Mouse (Mus musculus): ENCODE results near the gene Gna13. TPM values are rescaled to one million over a fixed set of nuclear protein-coding genes. Genes with fewer than 3 reads are reported as not detected.

The Gna13 gene
- polyA plus RNA-seq, 1 experiment from 2014 or later: 52.2 TPM

GRCm38 (mm10) chr11:109414802-109415201 is 52.2 kb downstream of the Gna13 start:
- WGBS (ENCODE audit: missing documents): 54% methylated on average over 5 of the region's 5 CpGs
- peak overlapping the region; percentile 46 for H3K27ac ChIP-seq
- no peak overlapping the region for H3K4me3 ChIP-seq (ENCODE audit: inconsistent target)
- H3K36me3 ChIP-seq (ENCODE audit: inconsistent target): no peaks in the 10 kb centered on the region
- peaks cover 12% of the 10 kb centered on the region for H3K79me2 ChIP-seq (ENCODE audit: inconsistent target)

- H3K79me2 ChIP-seq (ENCODE audit: inconsistent target): peaks cover 12% of the 10 kb centered on the region
- H3K36me3 ChIP-seq (ENCODE audit: inconsistent target): no peaks in the 10 kb centered on the region
- no peak overlapping the region for H3K4me3 ChIP-seq (ENCODE audit: inconsistent target)
- WGBS (ENCODE audit: missing documents): 84% methylated on average over 8 of the region's 8 CpGs
- H3K27ac ChIP-seq: peak overlapping the region; percentile 95
Measured at GRCm38 (mm10) chr11:109416709-109417420, 54.2 kb downstream of the Gna13 start.

GRCm38 (mm10) chr11:109417472-109418040 is 54.9 kb downstream of the Gna13 start:
- WGBS (ENCODE audit: missing documents): 14% methylated on average over 9 of the region's 9 CpGs
- peak overlapping the region; percentile 8; the same call in 1 of the 2 replicates for H3K4me3 ChIP-seq (ENCODE audit: inconsistent target)
- H3K27ac ChIP-seq: peak overlapping the region; percentile 95
- no peaks in the 10 kb centered on the region for H3K36me3 ChIP-seq (ENCODE audit: inconsistent target)
- H3K79me2 ChIP-seq (ENCODE audit: inconsistent target): peaks cover 12% of the 10 kb centered on the region

- peaks cover 12% of the 10 kb centered on the region for H3K79me2 ChIP-seq (ENCODE audit: inconsistent target)
- H3K27ac ChIP-seq: peak overlapping the region; percentile 79
- H3K4me3 ChIP-seq (ENCODE audit: inconsistent target): no peak overlapping the region
- WGBS (ENCODE audit: missing documents): 45% methylated on average over 4 of the region's 4 CpGs
- no peaks in the 10 kb centered on the region for H3K36me3 ChIP-seq (ENCODE audit: inconsistent target)
Measured at GRCm38 (mm10) chr11:109419461-109419860, 56.8 kb downstream of the Gna13 start.

- H3K4me3 ChIP-seq (ENCODE audit: inconsistent target): peak overlapping the region; percentile 5; the same call in 1 of the 2 replicates
- 4% methylated on average over 16 of the region's 16 CpGs for WGBS (ENCODE audit: missing documents)
- H3K36me3 ChIP-seq (ENCODE audit: inconsistent target): no peaks in the 10 kb centered on the region
- H3K79me2 ChIP-seq (ENCODE audit: inconsistent target): peaks cover 12% of the 10 kb centered on the region
- peak overlapping the region; percentile 79 for H3K27ac ChIP-seq
Measured at GRCm38 (mm10) chr11:109419961-109420566, 57.4 kb downstream of the Gna13 start.

- H3K4me3 ChIP-seq (ENCODE audit: inconsistent target): peak overlapping the region; percentile 5; the same call in 1 of the 2 replicates
- 23% methylated on average over 14 of the region's 14 CpGs for WGBS (ENCODE audit: missing documents)
- H3K79me2 ChIP-seq (ENCODE audit: inconsistent target): peaks cover 12% of the 10 kb centered on the region
- H3K36me3 ChIP-seq (ENCODE audit: inconsistent target): no peaks in the 10 kb centered on the region
- peak overlapping the region; percentile 79 for H3K27ac ChIP-seq
Measured at GRCm38 (mm10) chr11:109420567-109420962, 57.9 kb downstream of the Gna13 start.

- 53% methylated on average over 5 of the region's 5 CpGs for WGBS (ENCODE audit: missing documents)
- H3K79me2 ChIP-seq (ENCODE audit: inconsistent target): peaks cover 12% of the 10 kb centered on the region
Measured at GRCm38 (mm10) chr11:109421205-109421604, 58.6 kb downstream of the Gna13 start.

GRCm38 (mm10) chr11:109422263-109422662 is 59.6 kb downstream of the Gna13 start:
- no peak overlapping the region for H3K27ac ChIP-seq
- H3K36me3 ChIP-seq (ENCODE audit: inconsistent target): no peaks in the 10 kb centered on the region
- no peak overlapping the region for H3K4me3 ChIP-seq (ENCODE audit: inconsistent target)
- WGBS (ENCODE audit: missing documents): 95% methylated on average over 4 of the region's 4 CpGs
- H3K79me2 ChIP-seq (ENCODE audit: inconsistent target): peaks cover 20% of the 10 kb centered on the region

More at GRCm38 (mm10) chr11:109421205-109421604, 58.6 kb downstream of the Gna13 start:
- peak overlapping the region; percentile 79; the same call in 1 of the 2 replicates for H3K27ac ChIP-seq
- no peak overlapping the region for H3K4me3 ChIP-seq (ENCODE audit: inconsistent target)
- H3K36me3 ChIP-seq (ENCODE audit: inconsistent target): no peaks in the 10 kb centered on the region

- 67% methylated on average over 1 of the region's 1 CpGs for WGBS (ENCODE audit: missing documents)
- Histone ChIP-seq H3K4me3 (ENCODE audit: inconsistent target) (no peak overlapping the region), H3K27ac (no peak overlapping the region)
Measured at GRCm38 (mm10) chr11:109423294-109423693, 60.7 kb downstream of the Gna13 start.

GRCm38 (mm10) chr11:109425392-109426271 is 63.0 kb downstream of the Gna13 start, which contains the start of gene Amz2:
Gene Amz2, plus strand, starts transcription at chr11:109425946.
- H3K36me3 ChIP-seq (ENCODE audit: inconsistent target): peaks cover 19% of the 10 kb centered on the region
- peak within 1 kb of the TSS; percentile 81 for H3K27ac ChIP-seq
- H3K79me2 ChIP-seq (ENCODE audit: inconsistent target): peaks cover 11% of the 10 kb centered on the region; the same call in 1 of the 2 replicates
- H3K4me3 ChIP-seq (ENCODE audit: inconsistent target): peak within 1 kb of the TSS; percentile 78
- WGBS (ENCODE audit: missing documents): under 1% methylated on average over 64 of the region's 65 CpGs

More at GRCm38 (mm10) chr11:109423294-109423693, 60.7 kb downstream of the Gna13 start:
- Histone ChIP-seq H3K36me3 (ENCODE audit: inconsistent target) (no peaks in the 10 kb centered on the region), H3K79me2 (ENCODE audit: inconsistent target) (peaks cover 21% of the 10 kb centered on the region)

- H3K4me3 ChIP-seq (ENCODE audit: inconsistent target): peak overlapping the region; percentile 78
- H3K36me3 ChIP-seq (ENCODE audit: inconsistent target): peaks cover 22% of the 10 kb centered on the region
- peaks cover 11% of the 10 kb centered on the region; the same call in 1 of the 2 replicates for H3K79me2 ChIP-seq (ENCODE audit: inconsistent target)
- 0% methylated on average over 11 of the region's 11 CpGs for WGBS (ENCODE audit: missing documents)
- peak overlapping the region; percentile 81 for H3K27ac ChIP-seq
Measured at GRCm38 (mm10) chr11:109426272-109426586, 63.6 kb downstream of the Gna13 start.

- peaks cover 11% of the 10 kb centered on the region; the same call in 1 of the 2 replicates for H3K79me2 ChIP-seq (ENCODE audit: inconsistent target)
- 91% methylated on average over 5 of the region's 5 CpGs for WGBS (ENCODE audit: missing documents)
- H3K27ac ChIP-seq: no peak overlapping the region
Measured at GRCm38 (mm10) chr11:109427353-109427752, 64.7 kb downstream of the Gna13 start.

GRCm38 (mm10) chr11:109434233-109434798 is 71.7 kb downstream of the Gna13 start:
- no peak overlapping the region for H3K27ac ChIP-seq
- no peaks in the 10 kb centered on the region for H3K79me2 ChIP-seq (ENCODE audit: inconsistent target)
- 76% methylated on average over 16 of the region's 16 CpGs for WGBS (ENCODE audit: missing documents)
- peaks cover 28% of the 10 kb centered on the region for H3K36me3 ChIP-seq (ENCODE audit: inconsistent target)
- H3K4me3 ChIP-seq (ENCODE audit: inconsistent target): no peak overlapping the region

More at GRCm38 (mm10) chr11:109427353-109427752, 64.7 kb downstream of the Gna13 start:
- H3K4me3 ChIP-seq (ENCODE audit: inconsistent target): no peak overlapping the region
- peaks cover 22% of the 10 kb centered on the region for H3K36me3 ChIP-seq (ENCODE audit: inconsistent target)

- H3K79me2 ChIP-seq (ENCODE audit: inconsistent target): no peaks in the 10 kb centered on the region
- no peak overlapping the region for H3K27ac ChIP-seq
- no peak overlapping the region for H3K4me3 ChIP-seq (ENCODE audit: inconsistent target)
- H3K36me3 ChIP-seq (ENCODE audit: inconsistent target): 0 out of 2 replicates have a peak, but pooled peaks cover 12% of the 10 kb centered on the region
- whole genome bisulfite sequencing (ENCODE audit: missing documents): 81% methylated on average over 6 of the region's 8 CpGs
Measured at GRCm38 (mm10) chr11:109436889-109437288, 74.3 kb downstream of the Gna13 start.
